Mouse (Mus musculus) ES-Bruce4 (cell line): Measurements from ENCODE around the gene Hdac4.

ENCODE experiments used
- CTCF ChIP-seq: IDR thresholded peaks from one replicate; pipeline ENCODE4 v1.8.1; 2011; ENCODE audit warnings: low read depth, low read length
- EP300 ChIP-seq: IDR thresholded peaks from 2 replicates; pipeline ENCODE4 v1.6.1; 2011; ENCODE audit warnings: low read depth, low read length; ENCODE audit not compliant: insufficient read depth
- POLR2A ChIP-seq: IDR thresholded peaks from one replicate; pipeline ENCODE4 v1.8.1; 2011; ENCODE audit warnings: low read length; ENCODE audit not compliant: insufficient read depth

- no peak for TF ChIP-seq POLR2A
- no peak for TF ChIP-seq CTCF
- no peak for TF ChIP-seq EP300
Observed at GRCm38 (mm10) chr1:92099964-92100363, 95.5 kb downstream of the Hdac4 start.
